Mouse (Mus musculus): ENCODE data around the gene R3hdm2. TPM values are rescaled to one million over a fixed set of nuclear protein-coding genes. Genes with fewer than 3 reads are reported as not detected.

Gene R3hdm2
- total RNA-seq (2021): 100 to 1,000 TPM; 164 to 167 TPM
- long read RNA-seq, full-length matches to known transcripts: 22 of 114 reads
- long read RNA-seq, partial matches to known transcripts: 21 of 114 reads
- long read RNA-seq, other reads (novel, unspliced or antisense): 71 of 114 reads

GRCm38 (mm10) chr10:127380251-127380691 lies at the start of gene R3hdm2:
Gene R3hdm2, plus strand, starts transcription at chr10:127380327.
- DNase-seq (ENCODE audit: low spot score in 2 of 2): peak; percentile 88 to 94

- DNase-seq (ENCODE audit: low spot score in 2 of 2): no peak
Measured at GRCm38 (mm10) chr10:127332211-127332874, 47.8 kb upstream of the R3hdm2 start.

- DNase-seq (ENCODE audit: low spot score in 2 of 2): no peak
Measured at GRCm38 (mm10) chr10:127333152-127333551, 47.0 kb upstream of the R3hdm2 start.

GRCm38 (mm10) chr10:127335271-127335670 lies 44.9 kb upstream of the R3hdm2 start:
- no peak for DNase-seq (ENCODE audit: low spot score in 2 of 2)

GRCm38 (mm10) chr10:127336952-127337351 lies 43.2 kb upstream of the R3hdm2 start:
- DNase-seq (ENCODE audit: low spot score in 2 of 2): no peak

- no peak for DNase-seq (ENCODE audit: low spot score in 2 of 2)
Measured at GRCm38 (mm10) chr10:127337536-127338099, 42.5 kb upstream of the R3hdm2 start.

GRCm38 (mm10) chr10:127338930-127339682 lies 41.0 kb upstream of the R3hdm2 start:
- peak; percentile 78 to 95 for DNase-seq (ENCODE audit: low spot score in 2 of 2)

- DNase-seq (ENCODE audit: low spot score in 2 of 2): no peak
Measured at GRCm38 (mm10) chr10:127339683-127340576, 40.2 kb upstream of the R3hdm2 start.

GRCm38 (mm10) chr10:127340577-127341359 lies 39.4 kb upstream of the R3hdm2 start:
- DNase-seq (ENCODE audit: low spot score in 2 of 2): no peak

GRCm38 (mm10) chr10:127341360-127341690 lies 38.8 kb upstream of the R3hdm2 start:
- DNase-seq (ENCODE audit: low spot score in 2 of 2): no peak

- peak; percentile 50 to 70 for DNase-seq (ENCODE audit: low spot score in 2 of 2)
Measured at GRCm38 (mm10) chr10:127341891-127342639, 38.1 kb upstream of the R3hdm2 start, which contains the start of gene Gli1. Gene Gli1, minus strand, starts transcription at chr10:127341974.

- DNase-seq (ENCODE audit: low spot score in 2 of 2): no peak
Measured at GRCm38 (mm10) chr10:127343029-127343428, 37.1 kb upstream of the R3hdm2 start.

- DNase-seq (ENCODE audit: low spot score in 2 of 2): no peak
Measured at GRCm38 (mm10) chr10:127346173-127346572, 34.0 kb upstream of the R3hdm2 start.

GRCm38 (mm10) chr10:127348957-127349356 lies 31.2 kb upstream of the R3hdm2 start:
- no peak for DNase-seq (ENCODE audit: low spot score in 2 of 2)

GRCm38 (mm10) chr10:127349810-127350209 lies 30.3 kb upstream of the R3hdm2 start:
- peak in 1 of 2 experiments; percentile 29 for DNase-seq (ENCODE audit: low spot score in 2 of 2)

GRCm38 (mm10) chr10:127350594-127351284 lies 29.4 kb upstream of the R3hdm2 start:
- peak; percentile 37 to 73 for DNase-seq (ENCODE audit: low spot score in 2 of 2)

GRCm38 (mm10) chr10:127351285-127351595 lies 28.9 kb upstream of the R3hdm2 start:
- DNase-seq (ENCODE audit: low spot score in 2 of 2): no peak

- no peak for DNase-seq (ENCODE audit: low spot score in 2 of 2)
Measured at GRCm38 (mm10) chr10:127351719-127352118, 28.4 kb upstream of the R3hdm2 start.

- no peak for DNase-seq (ENCODE audit: low spot score in 2 of 2)
Measured at GRCm38 (mm10) chr10:127352187-127352586, 27.9 kb upstream of the R3hdm2 start.

All from layer of hippocampus, adult 18-20 months (tissue).